Mouse (Mus musculus): ENCODE data around the gene Trim15.

DNA sequence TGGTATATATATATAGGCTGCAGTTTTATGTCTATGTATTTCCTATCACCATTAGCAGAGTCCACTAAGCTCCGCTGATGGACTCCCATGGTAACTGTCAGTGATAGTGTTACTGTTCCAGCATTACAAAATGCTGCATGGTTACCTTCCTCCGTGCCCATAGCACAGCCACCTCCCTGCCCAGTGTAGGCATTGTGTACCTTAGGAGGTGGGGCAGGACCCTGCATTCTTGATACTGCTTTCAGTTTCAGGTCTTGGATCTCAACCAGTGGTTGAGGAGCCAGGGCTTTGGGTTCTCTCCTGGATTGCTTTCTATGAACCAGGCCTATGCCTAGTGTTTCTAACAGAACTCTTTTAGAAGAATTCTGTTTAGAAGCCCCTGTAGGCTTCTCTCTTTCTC, 17.0 kb downstream of the Trim15 start:
- TF ChIP-seq GATA1 (IDR thresholded peaks at IDR 0.05; ENCODE audit: borderline replicate concordance, low read length) (no peak), FLI1 (IDR thresholded peaks at IDR 0.05; ENCODE audit: low read length) (no peak)

All from megakaryocyte, embryonic 14.5 days (primary cell).